In the genomic region with DNA sequence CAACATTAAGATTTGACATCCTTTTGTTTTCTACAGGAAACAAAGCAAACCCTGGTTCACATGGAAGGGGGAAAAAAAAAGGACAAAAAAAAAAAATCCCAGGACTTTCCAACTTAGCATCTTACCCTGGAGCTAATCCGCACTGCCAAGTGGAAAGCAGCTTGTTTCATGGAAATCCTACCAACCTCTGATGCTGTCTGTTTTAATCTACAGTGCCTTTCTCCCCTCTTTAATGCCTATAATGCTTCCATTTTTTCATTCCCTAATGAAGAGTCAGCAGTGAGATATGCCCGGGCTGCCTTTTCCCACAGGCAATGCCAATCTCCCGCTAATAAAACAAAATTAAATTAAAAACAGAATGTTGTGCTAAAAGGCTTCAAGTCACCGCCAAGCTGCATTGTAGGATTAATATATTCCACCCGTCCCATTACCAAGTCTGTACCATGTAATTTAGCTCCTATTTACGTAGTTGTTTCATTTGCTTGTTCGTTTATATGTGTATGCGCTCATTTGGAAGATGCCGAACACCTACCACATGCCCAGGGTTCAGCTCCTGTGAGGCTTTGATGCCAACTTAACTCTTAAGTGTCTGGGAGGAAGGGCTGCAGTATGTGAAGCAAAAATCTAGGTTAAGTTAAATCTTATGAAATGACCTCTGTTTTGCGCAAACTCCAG, we compare ENCODE assay signal across 27 mouse cellular contexts. TPM values are rescaled to one million over a fixed set of nuclear protein-coding genes. Genes with fewer than 3 reads are reported as not detected.
A peak's percentile ranks its signal among the peaks of the same experiment; 100 is the strongest.
DNase-seq lines count a peak whose midpoint lies in the region; ATAC-seq lines count a peak whose summit lies in the region.
"Had no signal": no experiment of that assay in that cellular context is flagged by ENCODE, and none has a peak within 500 bp of the region (broad histone marks: within the 10 kb centered on the region; RNA-seq: fewer than 3 reads in every experiment).

No protein-coding gene starts in this region.

- no peaks in the 10 kb centered on the region for H3K9me3 ChIP-seq in forebrain, embryonic 14.5 days (replicated peaks; ENCODE audit: control insufficient read depth, low read length)
- no peaks in the 10 kb centered on the region for H3K9me3 ChIP-seq in forebrain, embryonic 12.5 days
- no peaks in the 10 kb centered on the region for H3K9me3 ChIP-seq in neural tube, embryonic 13.5 days
- H3K9me3 ChIP-seq in midbrain, embryonic 15.5 days = no peaks in the 10 kb centered on the region
- H3K9me3 ChIP-seq: embryonic facial prominence, embryonic 15.5 days; heart, embryonic 10.5 days; neural tube, embryonic 12.5 days had no signal

- no peak overlapping the region; the same call in 1 of the 2 replicates for H3K4me2 ChIP-seq in forebrain, embryonic 14.5 days (ENCODE audit: low read length)
- no peak overlapping the region for H3K4me2 ChIP-seq in forebrain, embryonic 12.5 days
- no peak overlapping the region for H3K4me2 ChIP-seq in neural tube, embryonic 13.5 days
- H3K4me2 ChIP-seq in midbrain, embryonic 15.5 days = no peak overlapping the region
- H3K4me2 ChIP-seq: embryonic facial prominence, embryonic 15.5 days; neural tube, embryonic 12.5 days had no signal

- H3K36me3 ChIP-seq in forebrain, embryonic 14.5 days (ENCODE audit: control insufficient read depth, insufficient read depth, low read length) = no peaks in the 10 kb centered on the region
- no peaks in the 10 kb centered on the region for H3K36me3 ChIP-seq in forebrain, embryonic 12.5 days (replicated peaks)
- H3K36me3 ChIP-seq in neural tube, embryonic 13.5 days = no peaks in the 10 kb centered on the region
- no peaks in the 10 kb centered on the region for H3K36me3 ChIP-seq in midbrain, embryonic 15.5 days (replicated peaks)
- H3K36me3 ChIP-seq: embryonic facial prominence, embryonic 15.5 days; heart, embryonic 10.5 days; neural tube, embryonic 12.5 days had no signal

- no peaks in the 10 kb centered on the region for H3K4me1 ChIP-seq in forebrain, embryonic 14.5 days (ENCODE audit: control insufficient read depth, insufficient read depth, low read length)
- H3K4me1 ChIP-seq in forebrain, embryonic 12.5 days = no peaks in the 10 kb centered on the region
- 0 out of 2 replicates have a peak, but pooled peaks cover 8% of the 10 kb centered on the region for H3K4me1 ChIP-seq in neural tube, embryonic 13.5 days (replicated peaks)
- no peaks in the 10 kb centered on the region for H3K4me1 ChIP-seq in midbrain, embryonic 15.5 days
- H3K4me1 ChIP-seq: heart, embryonic 10.5 days; neural tube, embryonic 12.5 days had no signal

- no peak overlapping the region for H3K9ac ChIP-seq in forebrain, embryonic 14.5 days (ENCODE audit: low read length)
- no peak overlapping the region for H3K9ac ChIP-seq in forebrain, embryonic 12.5 days
- no peak overlapping the region for H3K9ac ChIP-seq in neural tube, embryonic 13.5 days
- no peak overlapping the region for H3K9ac ChIP-seq in midbrain, embryonic 15.5 days
- H3K9ac ChIP-seq: embryonic facial prominence, embryonic 15.5 days; neural tube, embryonic 12.5 days had no signal

- H3K4me3 ChIP-seq in forebrain, embryonic 14.5 days (ENCODE audit: low read depth, low read length) = no peak overlapping the region
- H3K4me3 ChIP-seq in forebrain, embryonic 12.5 days (replicated peaks) = no peak overlapping the region
- no peak overlapping the region for H3K4me3 ChIP-seq in neural tube, embryonic 13.5 days
- H3K4me3 ChIP-seq in midbrain, embryonic 15.5 days = no peak overlapping the region
- H3K4me3 ChIP-seq: embryonic facial prominence, embryonic 15.5 days; heart, embryonic 10.5 days; neural tube, embryonic 12.5 days had no signal

- H3K27ac ChIP-seq in forebrain, embryonic 14.5 days (ENCODE audit: low read depth, low read length) = no peak overlapping the region
- no peak overlapping the region for H3K27ac ChIP-seq in forebrain, embryonic 12.5 days
- H3K27ac ChIP-seq in neural tube, embryonic 13.5 days (replicated peaks) = no peak overlapping the region
- no peak overlapping the region for H3K27ac ChIP-seq in midbrain, embryonic 15.5 days
- H3K27ac ChIP-seq: embryonic facial prominence, embryonic 15.5 days; heart, embryonic 10.5 days; kidney, postnatal 0 days; neural tube, embryonic 12.5 days had no signal

- no peaks in the 10 kb centered on the region for H3K27me3 ChIP-seq in forebrain, embryonic 14.5 days (replicated peaks; ENCODE audit: control insufficient read depth, insufficient read depth, low read length)
- H3K27me3 ChIP-seq in forebrain, embryonic 12.5 days = no peaks in the 10 kb centered on the region
- H3K27me3 ChIP-seq in neural tube, embryonic 13.5 days = no peaks in the 10 kb centered on the region
- no peaks in the 10 kb centered on the region for H3K27me3 ChIP-seq in midbrain, embryonic 15.5 days (replicated peaks)
- H3K27me3 ChIP-seq: CH12.LX; embryonic facial prominence, embryonic 15.5 days; neural tube, embryonic 12.5 days had no signal

- 40% methylated on average over 10 of the region's 10 CpGs for WGBS in forebrain, embryonic 14.5 days
- WGBS in forebrain, embryonic 12.5 days = 55% methylated on average over 10 of the region's 10 CpGs
- 64% methylated on average over 10 of the region's 10 CpGs for WGBS in neural tube, embryonic 13.5 days
- WGBS in midbrain, embryonic 15.5 days = 58% methylated on average over 10 of the region's 10 CpGs

- DNase-seq in forebrain, embryonic 14.5 days (ENCODE audit: low spot score) = peak; percentile 28
- DNase-seq in neural tube, embryonic 10.5 days (ENCODE audit: extremely low spot score, low spot score) = no peak
- DNase-seq in adrenal gland, postnatal 10 days = no peak
- DNase-seq: adrenal gland, postnatal 36 days; cerebellum, adult 18-20 months; kidney, adult 11 months; liver had no signal

- peak; percentile 62 for ATAC-seq in forebrain, embryonic 14.5 days
- ATAC-seq in forebrain, embryonic 12.5 days (ENCODE audit: low FRiP score) = no peak
- ATAC-seq in neural tube, embryonic 13.5 days (ENCODE audit: low read depth) = peak; percentile 74
- peak; percentile 70; the same call in 1 of the 2 replicates for ATAC-seq in midbrain, embryonic 15.5 days (replicated peaks)
- ATAC-seq in CD4-positive, CD25-positive, alpha-beta regulatory T cell, adult 4 months = no peak
- ATAC-seq: lung, postnatal 0 days had no signal

RNA-seq across cellular contexts. Expression of a gene that starts 24.1 kb away (rescaled TPM):
- polyA plus RNA-seq in forebrain, embryonic 14.5 days (2014; fragmentation: Nextera tagmentation; extraction: Ambion mirVana) = 1.7 and 2.2 TPM in 2 replicates
- 3.2 and 4.2 TPM in 2 replicates for polyA plus RNA-seq in forebrain, embryonic 12.5 days (2016; fragmentation: Nextera tagmentation; extraction: Ambion mirVana)
- 2.9 and 4.5 TPM in 2 replicates for polyA plus RNA-seq in neural tube, embryonic 13.5 days (2015; fragmentation: Nextera tagmentation; extraction: Ambion mirVana)
- 2.2 and 3.4 TPM in 2 replicates for polyA plus RNA-seq in midbrain, embryonic 15.5 days (2015; fragmentation: Nextera tagmentation; extraction: Ambion mirVana)
- 100 to 1,000 TPM; 684 to 751 TPM for polyA plus RNA-seq in CD4-positive, CD25-positive, alpha-beta regulatory T cell, adult 4 months (2017; shearing (Covaris generic))
- 10 to 100 TPM; 34.7 to 43.9 TPM for total RNA-seq in adrenal gland, postnatal 10 days (2021)

RNA-seq across cellular contexts. Expression of a gene that starts 53.4 kb away (rescaled TPM):
- polyA plus RNA-seq in forebrain, embryonic 14.5 days (2014; fragmentation: Nextera tagmentation; extraction: Ambion mirVana) = not detected in 2 replicates
- not detected in 2 replicates for polyA plus RNA-seq in forebrain, embryonic 12.5 days (2016; fragmentation: Nextera tagmentation; extraction: Ambion mirVana)
- polyA plus RNA-seq in neural tube, embryonic 13.5 days (2015; fragmentation: Nextera tagmentation; extraction: Ambion mirVana) = not detected in 2 replicates
- not detected in 2 replicates for polyA plus RNA-seq in midbrain, embryonic 15.5 days (2015; fragmentation: Nextera tagmentation; extraction: Ambion mirVana)
- not detected for polyA plus RNA-seq in CD4-positive, CD25-positive, alpha-beta regulatory T cell, adult 4 months (2017; shearing (Covaris generic))
- 1 to 10 TPM; 2.5 to 3.0 TPM for total RNA-seq in adrenal gland, postnatal 10 days (2021)
- total RNA-seq: CH12.LX; gastrocnemius, adult 18-20 months; gastrocnemius, postnatal 4 days; layer of hippocampus, postnatal 25 days; left cerebral cortex, postnatal 10 days; megakaryocyte progenitor cell, adult 5-6 weeks; MEL; monocyte, adult 5-6 weeks had no signal
- polyA plus RNA-seq: cortical plate, adult 2 months; embryonic facial prominence, embryonic 15.5 days; heart, embryonic 10.5 days; heart, postnatal 0 days; lung, postnatal 0 days; neural tube, embryonic 12.5 days; testis, adult 2 months had no signal

Comparison
In these comparisons a context has a peak if more than half of its experiments do, and no peak if none do; other contexts are left out.
1. ATAC-seq: peak in forebrain, embryonic 14.5 days (single experiment), neural tube, embryonic 13.5 days (single experiment) and midbrain, embryonic 15.5 days (single experiment); none in forebrain, embryonic 12.5 days (single experiment) and CD4-positive, CD25-positive, alpha-beta regulatory T cell, adult 4 months (single experiment).
2. RNA of a gene that starts 24.1 kb away (polyA plus RNA-seq): 684 to 751 TPM in CD4-positive, CD25-positive, alpha-beta regulatory T cell, adult 4 months; 2.9 to 4.5 TPM in neural tube, embryonic 13.5 days, 2.2 to 3.4 TPM in midbrain, embryonic 15.5 days, 3.2 to 4.2 TPM in forebrain, embryonic 12.5 days and 1.7 to 2.2 TPM in forebrain, embryonic 14.5 days; every median in the first group is over 100 times any median in the second.